Mouse (Mus musculus) G1E (cell line): Measurements from ENCODE around the gene Alkbh7. TPM values are rescaled to one million over a fixed set of nuclear protein-coding genes. Genes with fewer than 3 reads are reported as not detected.
A peak's percentile ranks its signal among the peaks of the same experiment; 100 is the strongest.

Experiments
- ATAC-seq: 2 replicates; pipeline ENCODE4 v1.8.0; 2016; ENCODE audit warnings: mild to moderate bottlenecking; ENCODE audit not compliant: insufficient number of reproducible peaks, poor library complexity, low FRiP score, severe bottlenecking; ENCODE audit errors: extremely low read depth
- DNase-seq: peaks from one replicate; pipeline ENCODE4 v3.0.0; 2012; ENCODE audit warnings: low spot score
- H3K27me3 ChIP-seq: 2 replicates; pipeline ENCODE4 v1.6.1; 2012; ENCODE audit warnings: mild to moderate bottlenecking, low read length, inconsistent platforms; ENCODE audit not compliant: insufficient read depth
- H3K36me3 ChIP-seq: replicated peaks from 2 replicates; pipeline ENCODE3; 2012; ENCODE audit warnings: mild to moderate bottlenecking, inconsistent platforms
- H3K4me1 ChIP-seq: 2 replicates; pipeline ENCODE4 v1.6.1; 2012; ENCODE audit warnings: low read depth, low read length, inconsistent platforms, mixed read lengths; ENCODE audit not compliant: insufficient read depth
- H3K4me3 ChIP-seq: 2 replicates; pipeline ENCODE4 v1.5.1; 2012; ENCODE audit warnings: low read depth, mild to moderate bottlenecking, inconsistent platforms, low read length, moderate library complexity, mixed read lengths
- H3K9me3 ChIP-seq: replicated peaks from 2 replicates; pipeline ENCODE4 v1.6.1; 2012; ENCODE audit warnings: inconsistent platforms
- CTCF ChIP-seq: IDR thresholded peaks from 2 replicates; pipeline ENCODE4 v1.5.1; 2012; ENCODE audit warnings: low read depth, low read length, inconsistent platforms, mixed read lengths
- GATA1 ChIP-seq: IDR thresholded peaks from 2 replicates; pipeline ENCODE4 v1.6.1; 2012; ENCODE audit warnings: borderline replicate concordance, low read length, inconsistent platforms, mixed read lengths
- GATA2 ChIP-seq: IDR thresholded peaks from 2 replicates; pipeline ENCODE4 v1.6.1; 2012; ENCODE audit warnings: low read depth, low read length, inconsistent platforms, borderline replicate concordance
- POLR2AphosphoS5 ChIP-seq: IDR thresholded peaks from 2 replicates; pipeline ENCODE4 v1.6.1; 2012; ENCODE audit warnings: low read depth, low read length, inconsistent platforms; ENCODE audit not compliant: insufficient replicate concordance
- TAL1 ChIP-seq: conservative IDR thresholded peaks from 2 replicates; pipeline ENCODE4 v1.6.1; 2012; ENCODE audit warnings: low read depth, low read length, inconsistent platforms, mixed read lengths
- polyA plus RNA-seq: library from polyadenylated mRNA; stranded (reverse); fragments of >175 nt; gene quantifications from 2 replicates; pipeline ENCODE4 v1.2.3, GENCODE M21; 2012
- total RNA-seq, 2 experiments: library from RNA; stranded (forward) in 1 of 2; stranded (reverse) in 1 of 2; fragments of 200-1000 nt in 1 of 2; fragments of >200 nt in 1 of 2; fragmentation: Nextera tagmentation in 1 of 2; gene quantifications; 2 replicates each; pipeline ENCODE4 v1.2.3; 2014 to 2017

Gene Alkbh7
- 12.9 and 23.0 TPM in 2 replicates for total RNA-seq (2014; fragmentation: Nextera tagmentation)
- total RNA-seq (2017): 25.5 and 26.8 TPM in 2 replicates
- 46.0 and 53.2 TPM in 2 replicates for polyA plus RNA-seq

DNA sequence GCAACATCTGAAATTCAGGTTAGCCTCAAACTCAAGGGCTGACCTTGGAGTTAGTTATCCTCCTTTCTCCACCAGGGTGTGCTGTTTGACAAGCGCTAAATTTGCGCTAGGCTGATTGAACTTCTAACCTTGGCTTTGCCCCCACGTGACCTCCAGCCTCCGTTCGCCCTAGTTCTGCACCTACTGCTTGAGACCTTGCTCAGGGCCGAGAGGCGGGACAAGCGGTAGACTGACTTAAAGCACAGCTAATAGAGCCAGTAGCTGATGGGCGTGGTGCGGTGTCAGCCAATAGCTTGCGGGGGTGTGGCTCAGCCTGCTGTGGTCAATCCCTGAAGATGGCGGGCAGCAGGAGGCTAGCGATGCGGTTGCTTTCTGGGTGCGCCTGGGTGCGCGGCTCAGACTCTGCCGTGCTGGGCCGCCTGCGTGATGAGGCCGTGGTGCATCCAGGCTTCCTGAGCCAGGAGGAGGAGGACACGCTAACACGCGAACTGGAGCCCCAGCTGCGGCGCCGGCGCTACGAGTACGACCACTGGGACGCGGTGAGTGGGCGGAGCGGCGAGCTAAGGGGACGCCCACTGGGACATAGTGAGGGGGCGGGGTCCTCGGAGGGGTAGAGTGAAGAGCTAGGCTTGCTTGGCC is at the start of gene Alkbh7:
TSS of gene Alkbh7 (plus strand) at position 311 of the 639 bp plus-strand sequence.
- peaks cover 49% of the 10 kb centered on the region for H3K4me1 ChIP-seq
- DNase-seq (peak; percentile 95), ATAC-seq (peak; percentile 100)
- H3K27me3 ChIP-seq: no peaks in the 10 kb centered on the region
- H3K4me3 ChIP-seq: peak within 1 kb of the TSS; percentile 88
- no peak for TF ChIP-seq GATA2
- peak; percentile 58 for TF ChIP-seq CTCF
- TF ChIP-seq TAL1: no peak
- H3K9me3 ChIP-seq: peaks cover 3% of the 10 kb centered on the region; the same call in 1 of the 2 replicates
- peaks cover 87% of the 10 kb centered on the region for H3K36me3 ChIP-seq

DNA sequence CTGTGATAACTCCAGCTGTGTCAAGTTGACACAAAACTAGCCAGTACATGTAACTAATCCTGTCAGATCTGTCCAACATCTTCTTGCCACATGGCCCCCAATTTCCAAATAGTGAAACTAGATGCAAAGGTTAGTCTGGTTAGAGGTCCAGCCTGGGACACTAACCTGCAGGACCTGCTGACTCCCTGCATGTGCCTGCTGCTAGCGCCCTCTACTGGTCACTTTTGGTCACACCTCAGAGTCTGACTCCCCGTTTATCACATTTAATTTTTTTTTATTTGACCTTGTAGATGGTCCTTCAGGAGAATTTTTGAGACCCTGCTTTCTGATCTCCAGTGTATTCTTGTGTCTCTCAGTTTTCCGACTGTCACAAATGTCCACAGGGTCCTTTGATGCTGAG is 46.2 kb upstream of the Alkbh7 start:
- DNase-seq (peak; percentile 39), ATAC-seq (no peak)
- no peak overlapping the region for H3K4me3 ChIP-seq

GRCm38 (mm10) chr17:56952639-56953038 is 44.5 kb upstream of the Alkbh7 start:
- H3K27me3 ChIP-seq: peaks cover 26% of the 10 kb centered on the region
- H3K36me3 ChIP-seq: no peaks in the 10 kb centered on the region
- ATAC-seq (no peak), DNase-seq (no peak)
- H3K9me3 ChIP-seq: no peaks in the 10 kb centered on the region
- peaks cover 8% of the 10 kb centered on the region for H3K4me1 ChIP-seq
- TF ChIP-seq TAL1 (no peak), GATA1 (no peak), CTCF (no peak), POLR2AphosphoS5 (no peak), GATA2 (no peak)
- H3K4me3 ChIP-seq: no peak overlapping the region

More for the DNA sequence above, 46.2 kb upstream of the Alkbh7 start:
- peaks cover 28% of the 10 kb centered on the region for H3K27me3 ChIP-seq
- TF ChIP-seq CTCF: peak; percentile 74
- no peak for TF ChIP-seq GATA2
- H3K36me3 ChIP-seq: no peaks in the 10 kb centered on the region
- no peaks in the 10 kb centered on the region for H3K9me3 ChIP-seq
- H3K4me1 ChIP-seq: peaks cover 8% of the 10 kb centered on the region

DNA sequence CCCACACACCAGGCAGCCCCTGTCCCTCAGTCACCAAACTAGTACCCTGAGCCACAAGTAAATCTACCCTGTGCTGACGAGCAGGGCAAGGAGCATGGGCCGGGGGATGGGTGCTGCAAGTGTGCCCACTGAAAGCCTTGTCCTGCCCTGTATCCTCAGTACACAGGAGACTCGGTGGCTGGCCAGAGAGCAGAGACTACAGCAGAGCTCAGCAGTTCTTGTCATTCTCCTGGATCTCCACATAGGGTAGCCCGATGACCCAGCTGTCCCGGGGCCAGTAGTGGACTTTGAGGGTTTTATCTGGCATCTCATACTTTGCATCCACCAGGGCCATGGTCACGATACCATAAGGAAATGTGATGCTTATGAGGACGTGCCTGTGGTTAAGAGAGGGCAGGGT is 42.3 kb upstream of the Alkbh7 start:
- no peaks in the 10 kb centered on the region for H3K36me3 ChIP-seq
- H3K4me1 ChIP-seq: peaks cover 23% of the 10 kb centered on the region
- H3K4me3 ChIP-seq: no peak overlapping the region
- no peaks in the 10 kb centered on the region for H3K9me3 ChIP-seq
- no peak for TF ChIP-seq GATA2
- TF ChIP-seq TAL1: no peak
- ATAC-seq (no peak), DNase-seq (no peak)
- peaks cover 26% of the 10 kb centered on the region for H3K27me3 ChIP-seq

GRCm38 (mm10) chr17:56957763-56958429 is 39.2 kb upstream of the Alkbh7 start:
- Histone ChIP-seq H3K9me3 (no peaks in the 10 kb centered on the region), H3K4me1 (peaks cover 20% of the 10 kb centered on the region), H3K4me3 (peak overlapping the region; percentile 55; the same call in 1 of the 2 replicates), H3K27me3 (peaks cover 26% of the 10 kb centered on the region), H3K36me3 (no peaks in the 10 kb centered on the region)
- DNase-seq: peak; percentile 50
- no peak for TF ChIP-seq CTCF
- no peak for TF ChIP-seq GATA2
- no peak for TF ChIP-seq POLR2AphosphoS5
- no peak for TF ChIP-seq TAL1
- no peak for TF ChIP-seq GATA1
- peak; percentile 66 for ATAC-seq

- DNase-seq (no peak), ATAC-seq (no peak)
- Histone ChIP-seq H3K4me3 (no peak overlapping the region), H3K9me3 (no peaks in the 10 kb centered on the region), H3K27me3 (peaks cover 28% of the 10 kb centered on the region), H3K4me1 (peaks cover 17% of the 10 kb centered on the region), H3K36me3 (no peaks in the 10 kb centered on the region)
- TF ChIP-seq POLR2AphosphoS5 (no peak), GATA2 (no peak), CTCF (no peak), GATA1 (no peak), TAL1 (no peak)
Measured at GRCm38 (mm10) chr17:56958667-56959066, 38.5 kb upstream of the Alkbh7 start.
